Mouse (Mus musculus) forebrain, embryonic 13.5 days (tissue): ENCODE data around the gene Spg21. TPM values are rescaled to one million over a fixed set of nuclear protein-coding genes. Genes with fewer than 3 reads are reported as not detected.

Source experiments
- ATAC-seq: fragments of 200-750 bp; cut with Nextera tagmentation; 2 replicates; pipeline ENCODE4 v1.8.0; 2017
- H3K27ac ChIP-seq: fragments of 300-500 bp; sonication (generic); 2 replicates; pipeline ENCODE4 v1.5.1; 2015; ENCODE audit warnings: inconsistent platforms, mild to moderate bottlenecking, moderate library complexity
- H3K27me3 ChIP-seq: fragments of 300-500 bp; sonication (generic); 2 replicates; pipeline ENCODE4 v1.6.1; 2015; ENCODE audit warnings: mild to moderate bottlenecking, inconsistent platforms
- H3K36me3 ChIP-seq: fragments of 300-500 bp; sonication (generic); 2 replicates; pipeline ENCODE4 v1.6.1; 2015; ENCODE audit warnings: mild to moderate bottlenecking, inconsistent platforms; ENCODE audit not compliant: poor library complexity, severe bottlenecking
- H3K4me1 ChIP-seq: fragments of 300-500 bp; sonication (generic); 2 replicates; pipeline ENCODE4 v1.6.1; 2015; ENCODE audit warnings: inconsistent platforms
- H3K4me2 ChIP-seq: fragments of 300-500 bp; sonication (generic); 2 replicates; pipeline ENCODE4 v1.6.1; 2015; ENCODE audit warnings: inconsistent platforms, mild to moderate bottlenecking, moderate library complexity
- H3K4me3 ChIP-seq: fragments of 300-500 bp; sonication (generic); 2 replicates; pipeline ENCODE4 v1.5.1; 2015; ENCODE audit warnings: mild to moderate bottlenecking, inconsistent platforms
- H3K9ac ChIP-seq: fragments of 300-500 bp; sonication (generic); 2 replicates; pipeline ENCODE4 v1.6.1; 2015; ENCODE audit warnings: mild to moderate bottlenecking, inconsistent platforms
- H3K9me3 ChIP-seq: fragments of 300-500 bp; sonication (generic); replicated peaks from 2 replicates; pipeline ENCODE4 v1.6.1; 2016; ENCODE audit warnings: inconsistent platforms
- WGBS: fragments of 180-500 bp; shearing (Covaris S2); methylation state at CpG from one replicate; pipeline ENCODE4 v1.1.7; 2015; 5-methylcytosine and 5-hydroxymethylcytosine counted together
- polyA plus RNA-seq: library from polyadenylated mRNA; unstranded; fragments of >200 nt; fragmentation: Nextera tagmentation; extraction: Ambion mirVana; gene quantifications from 2 replicates; pipeline ENCODE4 v1.2.1, GENCODE M21; 2015

Gene Spg21
- polyA plus RNA-seq, 1 experiment from 2014 or later: 134 TPM

- H3K4me2 ChIP-seq: peak overlapping the region; percentile 35
- WGBS: 27% methylated on average over 14 of the region's 14 CpGs
- H3K27me3 ChIP-seq: 0 out of 2 replicates have a peak, but pooled peaks cover 3% of the 10 kb centered on the region
- no peak overlapping the region for H3K27ac ChIP-seq
- H3K4me1 ChIP-seq: peaks cover 18% of the 10 kb centered on the region
- H3K36me3 ChIP-seq: no peaks in the 10 kb centered on the region
- H3K4me3 ChIP-seq: no peak overlapping the region
- H3K9ac ChIP-seq: no peak overlapping the region
- no peaks in the 10 kb centered on the region for H3K9me3 ChIP-seq
- ATAC-seq: peak; percentile 78
Observed at GRCm38 (mm10) chr9:65523611-65524364, 63.0 kb downstream of the Spg21 start.

GRCm38 (mm10) chr9:65525445-65526195, 64.9 kb downstream of the Spg21 start:
- no peak for ATAC-seq
- Histone ChIP-seq H3K9ac (no peak overlapping the region), H3K36me3 (no peaks in the 10 kb centered on the region), H3K9me3 (no peaks in the 10 kb centered on the region), H3K4me1 (peaks cover 7% of the 10 kb centered on the region), H3K4me2 (no peak overlapping the region), H3K27me3 (0 out of 2 replicates have a peak, but pooled peaks cover 3% of the 10 kb centered on the region), H3K4me3 (no peak overlapping the region), H3K27ac (no peak overlapping the region)
- WGBS: 86% methylated on average over 10 of the region's 10 CpGs

- no peaks in the 10 kb centered on the region for H3K27me3 ChIP-seq
- no peak overlapping the region for H3K4me3 ChIP-seq
- H3K36me3 ChIP-seq: no peaks in the 10 kb centered on the region
- H3K4me1 ChIP-seq: no peaks in the 10 kb centered on the region
- WGBS: 87% methylated on average over 6 of the region's 6 CpGs
- no peak for ATAC-seq
- H3K9me3 ChIP-seq: no peaks in the 10 kb centered on the region
- H3K4me2 ChIP-seq: no peak overlapping the region
- no peak overlapping the region for H3K9ac ChIP-seq
- no peak overlapping the region for H3K27ac ChIP-seq
Observed at GRCm38 (mm10) chr9:65528417-65529038, 67.8 kb downstream of the Spg21 start.

GRCm38 (mm10) chr9:65529659-65530058, 68.9 kb downstream of the Spg21 start:
- Histone ChIP-seq H3K9me3 (no peaks in the 10 kb centered on the region), H3K36me3 (no peaks in the 10 kb centered on the region), H3K4me3 (no peak overlapping the region), H3K9ac (no peak overlapping the region), H3K4me1 (no peaks in the 10 kb centered on the region), H3K27me3 (no peaks in the 10 kb centered on the region), H3K27ac (no peak overlapping the region), H3K4me2 (no peak overlapping the region)
- WGBS: 58% methylated on average over 8 of the region's 8 CpGs
- ATAC-seq: no peak

- H3K9me3 ChIP-seq: no peaks in the 10 kb centered on the region
- no peaks in the 10 kb centered on the region for H3K27me3 ChIP-seq
- WGBS: 85% methylated on average over 5 of the region's 5 CpGs
- H3K9ac ChIP-seq: no peak overlapping the region
- H3K4me1 ChIP-seq: no peaks in the 10 kb centered on the region
- H3K27ac ChIP-seq: no peak overlapping the region
- no peak overlapping the region for H3K4me2 ChIP-seq
- no peak for ATAC-seq
- H3K4me3 ChIP-seq: no peak overlapping the region
- no peaks in the 10 kb centered on the region for H3K36me3 ChIP-seq
Observed at GRCm38 (mm10) chr9:65531283-65531682, 70.5 kb downstream of the Spg21 start.

- H3K4me3 ChIP-seq: no peak overlapping the region
- H3K4me1 ChIP-seq: no peaks in the 10 kb centered on the region
- no peaks in the 10 kb centered on the region for H3K36me3 ChIP-seq
- H3K27ac ChIP-seq: no peak overlapping the region
- H3K27me3 ChIP-seq: no peaks in the 10 kb centered on the region
- ATAC-seq: no peak
- H3K9ac ChIP-seq: no peak overlapping the region
- H3K9me3 ChIP-seq: no peaks in the 10 kb centered on the region
- H3K4me2 ChIP-seq: no peak overlapping the region
- 86% methylated on average over 8 of the region's 8 CpGs for WGBS
Observed at GRCm38 (mm10) chr9:65532986-65533385, 72.2 kb downstream of the Spg21 start.

- no peaks in the 10 kb centered on the region for H3K9me3 ChIP-seq
- H3K4me2 ChIP-seq: no peak overlapping the region
- ATAC-seq: no peak
- H3K9ac ChIP-seq: no peak overlapping the region
- H3K27ac ChIP-seq: no peak overlapping the region
- no peaks in the 10 kb centered on the region for H3K36me3 ChIP-seq
- no peaks in the 10 kb centered on the region for H3K27me3 ChIP-seq
- no peak overlapping the region for H3K4me3 ChIP-seq
- H3K4me1 ChIP-seq: no peaks in the 10 kb centered on the region
- 82% methylated on average over 3 of the region's 3 CpGs for WGBS
Observed at GRCm38 (mm10) chr9:65534111-65534510, 73.4 kb downstream of the Spg21 start.

- Histone ChIP-seq H3K4me3 (no peak overlapping the region), H3K4me1 (no peaks in the 10 kb centered on the region), H3K27ac (no peak overlapping the region), H3K9me3 (no peaks in the 10 kb centered on the region), H3K27me3 (no peaks in the 10 kb centered on the region), H3K36me3 (no peaks in the 10 kb centered on the region), H3K9ac (no peak overlapping the region), H3K4me2 (no peak overlapping the region)
- WGBS: 82% methylated on average over 3 of the region's 3 CpGs
- no peak for ATAC-seq
Observed at GRCm38 (mm10) chr9:65535191-65535722, 74.5 kb downstream of the Spg21 start.

- WGBS: 85% methylated on average over 10 of the region's 11 CpGs
- Histone ChIP-seq H3K4me2 (no peak overlapping the region), H3K27ac (no peak overlapping the region), H3K9ac (no peak overlapping the region), H3K27me3 (no peaks in the 10 kb centered on the region), H3K4me3 (no peak overlapping the region), H3K9me3 (no peaks in the 10 kb centered on the region), H3K36me3 (no peaks in the 10 kb centered on the region), H3K4me1 (no peaks in the 10 kb centered on the region)
- no peak for ATAC-seq
Observed at GRCm38 (mm10) chr9:65535789-65536469, 75.2 kb downstream of the Spg21 start.

GRCm38 (mm10) chr9:65536491-65536890, 75.7 kb downstream of the Spg21 start:
- no peak overlapping the region for H3K9ac ChIP-seq
- H3K4me3 ChIP-seq: no peak overlapping the region
- H3K4me2 ChIP-seq: no peak overlapping the region
- no peaks in the 10 kb centered on the region for H3K36me3 ChIP-seq
- ATAC-seq: no peak
- WGBS: 83% methylated on average over 4 of the region's 4 CpGs
- H3K27me3 ChIP-seq: no peaks in the 10 kb centered on the region
- peaks cover under 1% of the 10 kb centered on the region; the same call in 1 of the 2 replicates for H3K4me1 ChIP-seq
- H3K9me3 ChIP-seq: no peaks in the 10 kb centered on the region
- H3K27ac ChIP-seq: no peak overlapping the region
